Mouse (Mus musculus) midbrain, embryonic 11.5 days (tissue): ENCODE measurements around the gene Olfr1373. TPM values are rescaled to one million over a fixed set of nuclear protein-coding genes. Genes with fewer than 3 reads are reported as not detected.
"Not testable (repeated sequence)": the region's sequence is repeated elsewhere in the genome, so short reads cannot be mapped to it uniquely, and the experiment has no call there.

Experiments used
- ATAC-seq: fragments of 200-750 bp; cut with Nextera tagmentation; 2 replicates; pipeline ENCODE4 v1.8.0; 2017; ENCODE audit warnings: moderate TSS enrichment, moderate library complexity; ENCODE audit not compliant: low FRiP score
- DNase-seq: peaks from one replicate; pipeline ENCODE4 v3.0.0; 2015; ENCODE audit warnings: low spot score; ENCODE audit errors: missing footprints
- H3K27ac ChIP-seq: fragments of 300-500 bp; sonication (generic); 2 replicates; pipeline ENCODE4 v1.5.1; 2014; ENCODE audit warnings: low read depth, low read length
- H3K27me3 ChIP-seq: fragments of 300-500 bp; sonication (generic); 2 replicates; pipeline ENCODE4 v1.6.1; 2014; ENCODE audit warnings: mild to moderate bottlenecking, low read length, moderate library complexity, mixed read lengths; ENCODE audit not compliant: control insufficient read depth, insufficient read depth
- H3K36me3 ChIP-seq: fragments of 300-500 bp; sonication (generic); 2 replicates; pipeline ENCODE4 v1.6.1; 2014; ENCODE audit warnings: mild to moderate bottlenecking, low read length, moderate library complexity, mixed read lengths; ENCODE audit not compliant: control insufficient read depth, insufficient read depth
- H3K4me1 ChIP-seq: fragments of 300-500 bp; sonication (generic); 2 replicates; pipeline ENCODE4 v1.6.1; 2014; ENCODE audit warnings: low read length; ENCODE audit not compliant: control insufficient read depth, insufficient read depth
- H3K4me2 ChIP-seq: fragments of 300-500 bp; sonication (generic); 2 replicates; pipeline ENCODE4 v1.6.1; 2014; ENCODE audit warnings: mild to moderate bottlenecking, moderate library complexity
- H3K4me3 ChIP-seq: fragments of 300-500 bp; sonication (generic); 2 replicates; pipeline ENCODE4 v1.5.1; 2014; ENCODE audit warnings: low read depth, low read length
- H3K9ac ChIP-seq: fragments of 300-500 bp; sonication (generic); 2 replicates; pipeline ENCODE4 v1.6.1; 2014; ENCODE audit warnings: low read length
- H3K9me3 ChIP-seq: fragments of 300-500 bp; sonication (generic); 2 replicates; pipeline ENCODE4 v1.6.1; 2016; ENCODE audit warnings: low read length; ENCODE audit not compliant: control insufficient read depth
- WGBS: fragments of 180-500 bp; shearing (Covaris S2); extraction: QIAGEN DNeasy Blood & Tissue Kit; methylation state at CpG from one replicate; pipeline ENCODE4 v1.1.7; 2014; 5-methylcytosine and 5-hydroxymethylcytosine counted together
- polyA plus RNA-seq: library from polyadenylated mRNA; unstranded; fragments of >200 nt; fragmentation: Nextera tagmentation; extraction: Ambion mirVana; gene quantifications from 2 replicates; pipeline ENCODE4 v1.2.1, GENCODE M21; 2014

Gene Olfr1373
- polyA plus RNA-seq, 1 experiment from 2014 or later = not detected

DNA sequence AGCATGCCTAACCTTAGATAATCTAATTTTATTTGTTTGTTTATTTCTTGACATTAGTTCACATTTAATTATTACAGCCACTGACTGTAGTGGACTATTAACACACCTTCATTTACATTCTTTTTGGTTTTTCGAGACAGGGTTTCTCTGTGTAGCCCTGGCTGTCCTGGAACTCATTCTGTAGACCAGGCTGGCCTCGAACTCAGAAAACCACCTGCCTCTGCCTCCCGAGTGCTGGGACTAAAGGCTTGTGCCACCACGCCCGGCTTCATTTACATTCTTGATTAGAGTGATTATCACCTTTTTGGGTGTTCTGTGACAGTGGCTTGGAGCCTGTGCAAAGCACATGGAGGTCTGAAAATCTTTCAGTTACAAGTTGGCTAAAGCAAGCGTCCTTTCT, 29.2 kb downstream of the Olfr1373 start:
- not testable (repeated sequence) for DNase-seq, H3K27me3 ChIP-seq, H3K9ac ChIP-seq, H3K4me2 ChIP-seq, H3K9me3 ChIP-seq, ATAC-seq, H3K27ac ChIP-seq, H3K4me3 ChIP-seq, H3K4me1 ChIP-seq
- peaks cover 36% of the 10 kb centered on the region for H3K36me3 ChIP-seq
- 95% methylated on average over 6 of the region's 6 CpGs for WGBS

DNA sequence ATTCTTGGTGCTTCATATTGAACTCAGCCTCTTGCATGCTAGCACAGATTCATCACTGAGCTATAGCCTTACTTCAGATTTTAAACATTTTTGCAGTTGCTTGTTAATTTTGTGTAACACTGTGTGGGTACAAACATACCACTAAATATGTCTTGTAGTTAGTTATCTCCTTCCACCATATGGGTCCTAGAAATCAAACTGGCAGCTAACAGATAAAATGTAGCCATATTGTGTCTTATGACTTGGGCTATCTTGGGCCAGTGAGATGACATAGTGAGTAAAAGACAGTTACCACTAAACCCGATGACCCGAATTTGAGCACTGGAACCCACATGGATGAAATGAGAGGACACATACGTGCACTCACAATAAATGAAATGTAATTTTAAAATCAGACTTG, 29.8 kb downstream of the Olfr1373 start:
- H3K36me3 ChIP-seq = peaks cover 32% of the 10 kb centered on the region
- no peak overlapping the region for H3K4me2 ChIP-seq
- no peaks in the 10 kb centered on the region; the same call in 1 of the 2 replicates for H3K9me3 ChIP-seq
- DNase-seq (no peak), ATAC-seq (no peak)
- no peaks in the 10 kb centered on the region for H3K4me1 ChIP-seq
- no peak overlapping the region for H3K9ac ChIP-seq
- H3K27me3 ChIP-seq = no peaks in the 10 kb centered on the region
- H3K27ac ChIP-seq = no peak overlapping the region
- 94% methylated on average over 3 of the region's 3 CpGs for WGBS
- H3K4me3 ChIP-seq = no peak overlapping the region

DNA sequence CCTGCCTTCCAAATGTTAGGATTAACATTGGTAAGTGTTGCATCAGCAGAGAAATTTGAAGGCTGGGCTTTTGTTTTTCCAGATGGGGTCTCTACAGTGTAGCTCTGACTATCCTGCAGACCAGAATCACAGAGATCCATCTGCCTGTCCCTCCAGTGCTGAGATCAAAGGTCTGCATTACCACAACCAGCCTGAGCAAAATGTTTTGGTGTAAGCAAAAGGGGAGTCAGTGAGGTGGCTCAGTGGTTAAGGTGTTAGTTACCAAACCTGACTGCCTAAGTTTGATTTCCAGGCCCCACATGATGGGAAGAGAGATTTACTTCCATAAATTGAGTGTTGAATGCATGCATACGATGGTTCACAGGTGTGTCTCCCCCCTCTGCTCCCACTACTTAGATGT, 35.9 kb downstream of the Olfr1373 start:
- Histone ChIP-seq H3K27ac (no peak overlapping the region), H3K36me3 (no peaks in the 10 kb centered on the region; the same call in 1 of the 2 replicates), H3K4me2 (no peak overlapping the region), H3K9me3 (no peaks in the 10 kb centered on the region), H3K9ac (no peak overlapping the region), H3K4me3 (no peak overlapping the region), H3K27me3 (no peaks in the 10 kb centered on the region), H3K4me1 (no peaks in the 10 kb centered on the region)
- DNase-seq (no peak), ATAC-seq (no peak)
- 93% methylated on average over 1 of the region's 1 CpGs for WGBS

DNA sequence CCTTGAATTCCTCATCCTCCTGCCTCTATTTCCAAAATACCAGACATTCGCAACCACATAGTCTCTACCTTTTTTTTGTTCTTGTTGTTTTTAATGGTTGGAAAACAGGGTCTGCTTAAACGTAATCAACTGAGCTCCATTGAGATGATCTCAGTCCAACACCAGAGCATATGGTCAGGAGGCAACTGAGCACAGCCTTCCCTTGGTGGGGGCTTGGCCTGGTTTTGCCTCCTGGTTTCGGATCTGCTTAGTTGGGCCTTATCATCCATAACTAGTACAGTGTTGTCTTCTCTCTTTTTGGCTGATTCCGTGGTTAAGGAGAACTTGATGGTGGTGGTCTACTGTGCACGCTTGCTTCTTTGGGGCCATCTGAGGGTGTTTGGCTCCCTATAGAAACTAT, 36.5 kb downstream of the Olfr1373 start:
- Histone ChIP-seq H3K4me1 (no peaks in the 10 kb centered on the region), H3K27ac (no peak overlapping the region), H3K27me3 (no peaks in the 10 kb centered on the region), H3K9me3 (no peaks in the 10 kb centered on the region), H3K9ac (no peak overlapping the region), H3K4me3 (no peak overlapping the region), H3K4me2 (no peak overlapping the region), H3K36me3 (no peaks in the 10 kb centered on the region)
- no peak for ATAC-seq
- WGBS = 90% methylated on average over 5 of the region's 5 CpGs
- DNase-seq = no peak

DNA sequence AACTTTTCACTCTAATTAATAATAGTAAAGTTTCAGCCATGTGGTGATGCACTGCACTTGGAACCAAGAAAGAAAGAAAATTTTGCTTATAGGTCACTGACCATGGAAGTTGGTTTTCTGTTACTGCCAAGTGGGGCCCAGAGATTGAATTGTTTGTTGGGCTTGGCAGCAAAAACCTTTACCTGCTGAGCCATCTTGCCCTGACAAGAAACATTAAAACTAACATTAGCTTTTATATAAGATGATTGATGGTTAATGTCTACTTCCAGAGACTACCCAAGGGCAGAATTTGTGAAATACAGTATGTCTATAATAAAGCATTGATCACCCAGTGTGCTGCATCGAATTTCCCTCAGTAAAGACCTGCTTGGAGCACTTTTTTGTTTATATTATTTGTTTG, 38.9 kb downstream of the Olfr1373 start:
- H3K4me1 ChIP-seq = peaks cover 3% of the 10 kb centered on the region; the same call in 1 of the 2 replicates
- 93% methylated on average over 1 of the region's 1 CpGs for WGBS
- no peak overlapping the region for H3K27ac ChIP-seq
- H3K36me3 ChIP-seq = no peaks in the 10 kb centered on the region
- H3K9ac ChIP-seq = no peak overlapping the region
- no peak overlapping the region for H3K4me3 ChIP-seq
- no peak for DNase-seq
- no peak for ATAC-seq
- no peaks in the 10 kb centered on the region for H3K9me3 ChIP-seq
- H3K4me2 ChIP-seq = no peak overlapping the region
- no peaks in the 10 kb centered on the region for H3K27me3 ChIP-seq

DNA sequence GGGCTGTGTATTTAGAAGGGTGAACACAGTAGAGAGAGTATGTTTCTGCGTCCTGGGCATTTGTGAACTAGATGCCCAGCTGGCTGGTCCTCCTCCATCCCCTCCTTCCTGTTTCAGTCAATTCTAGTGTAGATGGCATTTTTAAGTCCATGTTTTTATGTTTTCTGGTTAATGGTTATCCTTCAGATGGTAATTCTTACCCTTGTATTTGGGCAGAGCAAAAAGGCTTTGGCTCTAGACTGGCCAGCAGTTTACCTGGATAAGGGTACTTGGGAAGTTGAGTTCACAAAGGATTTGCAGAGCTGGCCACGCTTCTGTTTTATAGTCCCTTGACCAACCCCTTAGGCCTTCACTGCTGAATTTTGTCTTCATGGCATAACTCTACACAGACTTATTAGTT, 39.3 kb downstream of the Olfr1373 start:
- no peak for DNase-seq
- Histone ChIP-seq H3K27ac (no peak overlapping the region), H3K4me1 (peaks cover 7% of the 10 kb centered on the region), H3K9me3 (no peaks in the 10 kb centered on the region), H3K9ac (no peak overlapping the region), H3K27me3 (no peaks in the 10 kb centered on the region), H3K4me3 (no peak overlapping the region), H3K4me2 (no peak overlapping the region), H3K36me3 (no peaks in the 10 kb centered on the region)
- ATAC-seq = no peak
- WGBS = 96% methylated on average over 2 of the region's 2 CpGs

DNA sequence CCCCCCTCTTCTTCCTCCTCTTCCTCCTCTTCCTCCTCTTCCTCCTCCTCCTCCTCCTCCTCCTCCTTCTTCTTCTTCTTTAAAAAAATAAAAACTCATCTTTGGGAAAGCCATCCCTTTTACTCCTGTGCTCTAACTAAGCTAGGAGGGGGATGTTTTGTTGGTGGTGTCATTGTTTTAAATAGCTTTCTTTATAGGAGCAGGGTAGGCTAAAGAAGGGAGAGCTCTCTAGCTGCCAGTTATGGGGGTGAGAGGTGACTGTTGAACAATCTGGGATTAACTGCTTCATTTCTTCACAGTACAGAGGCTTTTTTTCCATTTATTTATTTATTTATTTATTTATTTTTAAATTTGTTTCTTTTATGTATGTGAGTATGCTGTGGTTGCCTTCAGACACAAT, 39.8 kb downstream of the Olfr1373 start:
- Histone ChIP-seq H3K9ac (no peak overlapping the region), H3K4me3 (no peak overlapping the region), H3K4me2 (no peak overlapping the region), H3K27ac (no peak overlapping the region), H3K27me3 (no peaks in the 10 kb centered on the region), H3K4me1 (peaks cover 11% of the 10 kb centered on the region), H3K9me3 (no peaks in the 10 kb centered on the region), H3K36me3 (no peaks in the 10 kb centered on the region)
- DNase-seq = no peak
- ATAC-seq = no peak

DNA sequence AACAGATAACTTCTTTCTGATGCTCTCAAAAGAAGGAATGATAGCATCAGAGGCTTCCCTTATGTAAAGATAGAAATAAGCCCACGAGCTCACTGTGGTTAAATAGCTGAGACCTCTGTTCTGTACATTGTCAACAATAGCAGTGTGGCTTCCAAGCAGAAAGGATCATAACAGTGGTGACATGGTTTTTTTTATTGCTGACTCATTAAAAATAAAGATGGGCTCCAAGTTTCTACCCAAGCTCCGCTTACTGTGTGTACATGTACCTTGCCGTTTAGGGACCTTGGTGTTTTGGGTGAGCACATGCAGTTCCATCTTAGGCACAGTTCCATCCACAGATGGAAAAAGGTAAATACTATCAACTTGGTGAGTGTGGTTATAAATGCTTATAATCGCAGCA, 42.4 kb downstream of the Olfr1373 start:
- no peak overlapping the region for H3K9ac ChIP-seq
- no peaks in the 10 kb centered on the region for H3K9me3 ChIP-seq
- peaks cover 18% of the 10 kb centered on the region for H3K4me1 ChIP-seq
- H3K4me3 ChIP-seq = no peak overlapping the region
- H3K4me2 ChIP-seq = no peak overlapping the region
- WGBS = 86% methylated on average over 4 of the region's 4 CpGs
- H3K27me3 ChIP-seq = no peaks in the 10 kb centered on the region
- DNase-seq (no peak), ATAC-seq (no peak)
- H3K36me3 ChIP-seq = no peaks in the 10 kb centered on the region
- no peak overlapping the region for H3K27ac ChIP-seq

DNA sequence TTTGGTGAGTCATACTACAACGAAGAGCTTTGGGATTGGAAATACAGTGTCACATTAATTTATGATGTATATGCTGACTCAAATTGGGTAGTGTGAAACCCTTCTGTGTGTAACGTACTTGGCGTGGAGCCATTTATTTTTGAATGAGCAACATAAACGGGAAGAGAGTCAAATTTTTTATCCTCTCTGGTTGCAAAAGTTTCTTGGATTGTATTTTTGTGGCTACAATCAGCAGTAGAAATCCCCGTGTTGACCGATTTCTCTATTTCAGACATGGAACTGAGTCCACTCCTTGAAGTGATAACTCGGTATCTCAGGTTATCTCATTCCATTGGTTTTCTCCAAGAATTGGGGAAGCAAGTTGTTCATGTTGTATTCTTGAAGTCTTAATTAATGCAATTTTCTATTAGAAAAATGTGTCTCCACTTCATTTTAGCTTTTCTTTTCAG, 45.5 kb downstream of the Olfr1373 start:
- H3K9ac ChIP-seq = peak overlapping the region; percentile 99

More for the DNA sequence above, 45.5 kb downstream of the Olfr1373 start:
- ATAC-seq = no peak
- 8% methylated on average over 7 of the region's 7 CpGs for WGBS
- no peaks in the 10 kb centered on the region for H3K27me3 ChIP-seq
- no peaks in the 10 kb centered on the region for H3K9me3 ChIP-seq
- no peaks in the 10 kb centered on the region for H3K36me3 ChIP-seq
- H3K4me1 ChIP-seq = peaks cover 19% of the 10 kb centered on the region
- H3K4me2 ChIP-seq = peak overlapping the region; percentile 54
- peak overlapping the region; percentile 100 for H3K4me3 ChIP-seq
- DNase-seq = peak; percentile 88
- H3K27ac ChIP-seq = no peak overlapping the region; the same call in 1 of the 2 replicates
